Mouse (Mus musculus) neural tube, embryonic 12.5 days (tissue): ENCODE results near the gene Hamp. TPM values are rescaled to one million over a fixed set of nuclear protein-coding genes. Genes with fewer than 3 reads are reported as not detected.
A peak's percentile ranks its signal among the peaks of the same experiment; 100 is the strongest.

Experiments
- ATAC-seq: fragments of 200-750 bp; cut with Nextera tagmentation; 2 replicates; pipeline ENCODE4 v1.8.0; 2017; ENCODE audit warnings: low read depth, mild to moderate bottlenecking, moderate TSS enrichment, moderate library complexity; ENCODE audit not compliant: low FRiP score
- H3K27ac ChIP-seq: fragments of 300-500 bp; sonication (generic); 2 replicates; pipeline ENCODE4 v1.5.1; 2016
- H3K27me3 ChIP-seq: fragments of 300-500 bp; sonication (generic); replicated peaks from 2 replicates; pipeline ENCODE4 v1.6.1; 2016; ENCODE audit warnings: mild to moderate bottlenecking
- H3K36me3 ChIP-seq: fragments of 300-500 bp; sonication (generic); 2 replicates; pipeline ENCODE4 v1.6.1; 2016; ENCODE audit warnings: mild to moderate bottlenecking
- H3K4me1 ChIP-seq: fragments of 300-500 bp; sonication (generic); 2 replicates; pipeline ENCODE4 v1.6.1; 2016
- H3K4me2 ChIP-seq: fragments of 300-500 bp; sonication (generic); replicated peaks from 2 replicates; pipeline ENCODE4 v1.6.1; 2016; ENCODE audit warnings: mild to moderate bottlenecking
- H3K4me3 ChIP-seq: fragments of 300-500 bp; sonication (generic); 2 replicates; pipeline ENCODE4 v1.5.1; 2016
- H3K9ac ChIP-seq: fragments of 300-500 bp; sonication (generic); 2 replicates; pipeline ENCODE4 v1.6.1; 2016; ENCODE audit warnings: mild to moderate bottlenecking
- H3K9me3 ChIP-seq: fragments of 300-500 bp; sonication (generic); 2 replicates; pipeline ENCODE4 v1.6.1; 2016; ENCODE audit warnings: mild to moderate bottlenecking
- WGBS: fragments of 180-500 bp; shearing (Covaris S2); methylation state at CpG from one replicate; pipeline ENCODE4 v1.1.7; 2016; 5-methylcytosine and 5-hydroxymethylcytosine counted together
- polyA plus RNA-seq: library from polyadenylated mRNA; unstranded; fragments of >200 nt; fragmentation: Nextera tagmentation; extraction: Ambion mirVana; gene quantifications from 2 replicates; pipeline ENCODE4 v1.2.1, GENCODE M21; 2016

The Hamp gene
- polyA plus RNA-seq, 1 experiment from 2014 or later: not detected

DNA sequence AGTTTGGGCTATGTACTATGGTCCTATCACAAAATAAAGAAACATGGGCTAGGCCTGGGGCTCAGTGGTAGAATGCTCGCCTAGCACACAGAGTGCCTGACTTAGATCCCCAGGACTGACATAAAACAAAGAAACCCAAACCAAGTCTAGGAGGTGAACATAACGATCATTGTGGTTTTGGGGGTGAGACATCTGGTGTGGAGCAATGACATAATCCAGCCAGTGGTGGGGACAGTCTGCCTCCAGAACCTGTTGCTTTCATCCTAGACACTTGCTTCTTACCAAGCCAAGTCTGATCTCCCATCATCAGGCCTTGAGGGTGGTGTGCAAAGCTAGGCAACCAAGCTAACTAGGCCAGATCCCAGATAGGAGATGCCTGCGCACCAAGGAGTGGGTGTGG is 22.8 kb upstream of the Hamp start:
- Histone ChIP-seq H3K9ac (no peak overlapping the region), H3K4me1 (no peaks in the 10 kb centered on the region), H3K4me2 (no peak overlapping the region), H3K4me3 (no peak overlapping the region), H3K9me3 (no peaks in the 10 kb centered on the region), H3K27me3 (no peaks in the 10 kb centered on the region), H3K27ac (no peak overlapping the region), H3K36me3 (no peaks in the 10 kb centered on the region)
- 85% methylated on average over 3 of the region's 3 CpGs for whole genome bisulfite sequencing
- ATAC-seq: no peak

GRCm38 (mm10) chr7:30965677-30966076 is 21.8 kb upstream of the Hamp start:
- no peak overlapping the region for H3K27ac ChIP-seq
- no peaks in the 10 kb centered on the region for H3K9me3 ChIP-seq
- H3K27me3 ChIP-seq: no peaks in the 10 kb centered on the region
- WGBS: 68% methylated on average over 14 of the region's 14 CpGs
- H3K36me3 ChIP-seq: no peaks in the 10 kb centered on the region
- ATAC-seq: no peak
- no peak overlapping the region for H3K4me2 ChIP-seq
- no peak overlapping the region for H3K4me3 ChIP-seq
- H3K9ac ChIP-seq: no peak overlapping the region
- H3K4me1 ChIP-seq: no peaks in the 10 kb centered on the region

DNA sequence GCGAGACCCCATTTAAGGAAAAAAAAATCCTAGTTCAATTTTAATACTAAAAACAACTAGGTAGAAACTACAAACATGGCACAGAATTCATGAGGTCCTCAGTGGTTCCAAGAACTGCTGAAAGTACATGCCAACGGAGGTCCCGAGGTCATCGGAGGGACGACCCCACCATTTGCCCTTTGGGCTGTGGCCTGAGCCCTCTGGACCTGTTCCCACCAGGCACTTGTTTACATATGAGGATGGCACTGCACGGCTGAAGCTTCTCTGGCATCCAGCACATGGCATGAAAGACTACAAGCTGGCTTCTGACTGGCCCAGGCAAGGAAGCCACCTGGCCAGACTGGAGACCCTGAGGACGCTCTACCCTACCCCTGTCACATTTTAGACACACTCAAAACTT is 20.5 kb upstream of the Hamp start:
- H3K9ac ChIP-seq: no peak overlapping the region
- WGBS: 89% methylated on average over 7 of the region's 7 CpGs
- H3K4me3 ChIP-seq: no peak overlapping the region
- H3K9me3 ChIP-seq: no peaks in the 10 kb centered on the region
- H3K4me2 ChIP-seq: no peak overlapping the region
- H3K27ac ChIP-seq: no peak overlapping the region
- no peaks in the 10 kb centered on the region for H3K27me3 ChIP-seq
- H3K4me1 ChIP-seq: no peaks in the 10 kb centered on the region
- no peak for ATAC-seq
- H3K36me3 ChIP-seq: no peaks in the 10 kb centered on the region

DNA sequence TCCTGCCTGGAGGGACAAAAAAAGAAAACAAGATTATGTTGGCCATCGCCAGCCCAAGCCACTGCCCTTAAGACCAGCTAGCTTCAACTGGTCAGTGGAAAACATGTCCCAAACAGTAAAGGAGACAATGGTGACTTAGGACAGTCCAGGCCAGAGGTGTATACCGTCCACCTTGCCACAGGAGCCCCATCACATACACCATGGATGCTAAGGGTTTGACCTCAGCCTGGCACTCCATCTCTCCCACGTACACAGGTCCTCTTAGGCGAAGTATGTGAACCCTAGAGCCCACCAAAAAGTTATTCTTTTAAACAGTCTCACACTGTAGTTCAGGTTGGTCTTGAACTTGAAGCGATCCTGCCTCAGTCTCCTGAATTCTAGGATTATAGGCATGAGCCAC is 19.0 kb upstream of the Hamp start:
- ATAC-seq: no peak
- Histone ChIP-seq H3K27ac (no peak overlapping the region), H3K4me2 (no peak overlapping the region), H3K4me3 (no peak overlapping the region), H3K36me3 (0 out of 2 replicates have a peak, but pooled peaks cover 5% of the 10 kb centered on the region), H3K27me3 (no peaks in the 10 kb centered on the region), H3K9ac (no peak overlapping the region), H3K9me3 (no peaks in the 10 kb centered on the region), H3K4me1 (peaks cover 9% of the 10 kb centered on the region)
- WGBS: 96% methylated on average over 5 of the region's 5 CpGs

DNA sequence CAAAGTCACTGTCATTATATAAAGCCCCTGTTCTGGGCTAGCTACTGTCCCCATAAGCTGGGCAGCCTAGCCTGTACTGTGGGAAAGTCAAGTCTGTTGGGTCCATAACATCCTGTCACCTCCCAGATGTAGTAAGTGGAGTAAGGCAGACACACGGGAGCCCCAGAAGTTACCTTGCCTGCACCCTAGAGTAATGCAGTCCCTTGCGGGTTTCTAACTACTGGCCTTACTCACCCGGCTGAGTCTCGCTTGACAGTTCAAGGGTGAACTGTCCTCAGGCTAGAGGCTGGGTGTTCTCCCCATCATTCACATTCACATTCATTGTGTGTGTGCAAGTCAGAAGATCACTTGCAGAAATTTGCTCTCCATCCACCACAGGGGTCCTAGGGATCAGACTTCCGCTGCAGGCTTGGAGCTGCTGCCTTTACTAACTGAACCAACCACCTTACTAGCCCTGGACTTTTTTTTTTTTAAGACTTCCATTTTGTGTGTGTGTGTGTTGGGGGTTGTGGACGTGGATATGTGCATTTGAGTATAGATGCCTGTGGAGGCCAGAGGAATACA is 16.0 kb upstream of the Hamp start:
- WGBS: 86% methylated on average over 6 of the region's 6 CpGs
- peaks cover 9% of the 10 kb centered on the region; the same call in 1 of the 2 replicates for H3K36me3 ChIP-seq
- no peak for ATAC-seq

DNA sequence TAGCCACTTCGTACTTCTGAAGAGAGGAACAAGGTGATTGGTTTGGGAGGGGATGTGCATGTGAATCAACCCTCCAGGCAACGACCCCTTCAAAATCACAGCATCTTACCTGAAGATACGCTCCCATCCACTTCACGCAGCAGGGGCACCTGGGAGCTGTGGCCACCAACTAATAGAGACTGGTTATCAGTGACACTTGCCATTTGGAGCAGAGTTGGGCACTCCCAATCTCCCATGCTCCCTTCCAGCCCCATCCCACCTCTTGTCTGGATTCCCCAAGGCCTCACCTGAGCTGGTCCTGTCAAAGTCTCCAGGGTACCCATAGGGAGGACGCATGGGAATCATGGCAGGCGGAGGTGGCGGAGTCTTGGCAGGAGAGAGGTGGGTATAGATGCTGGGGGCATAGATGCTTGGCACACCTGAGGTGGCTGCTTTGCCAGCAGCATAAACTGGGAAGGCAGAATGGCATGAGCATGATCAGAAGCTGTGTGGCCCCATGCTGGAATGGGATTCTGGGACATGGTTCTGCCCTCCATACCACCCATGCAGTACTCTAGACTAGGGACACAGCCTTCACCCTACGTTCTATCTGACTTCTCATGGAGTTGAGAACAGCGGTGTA is 15.1 kb upstream of the Hamp start:
- 96% methylated on average over 9 of the region's 9 CpGs for WGBS
- H3K27ac ChIP-seq: no peak overlapping the region
- H3K36me3 ChIP-seq: peaks cover 18% of the 10 kb centered on the region
- no peak overlapping the region for H3K4me2 ChIP-seq
- no peak overlapping the region for H3K4me3 ChIP-seq
- H3K4me1 ChIP-seq: peaks cover 22% of the 10 kb centered on the region
- no peaks in the 10 kb centered on the region for H3K27me3 ChIP-seq
- no peaks in the 10 kb centered on the region for H3K9me3 ChIP-seq
- ATAC-seq: no peak
- H3K9ac ChIP-seq: no peak overlapping the region

More for the DNA sequence above, 16.0 kb upstream of the Hamp start:
- Histone ChIP-seq H3K27me3 (no peaks in the 10 kb centered on the region), H3K4me2 (no peak overlapping the region), H3K4me3 (no peak overlapping the region), H3K9me3 (no peaks in the 10 kb centered on the region), H3K4me1 (peaks cover 22% of the 10 kb centered on the region), H3K9ac (no peak overlapping the region), H3K27ac (no peak overlapping the region)

GRCm38 (mm10) chr7:30958109-30958865 is 14.5 kb upstream of the Hamp start:
- peak overlapping the region; percentile 92 for H3K4me2 ChIP-seq
- peak overlapping the region; percentile 98 for H3K9ac ChIP-seq
- 67% methylated on average over 28 of the region's 28 CpGs for WGBS
- peak overlapping the region; percentile 100 for H3K4me3 ChIP-seq
- H3K36me3 ChIP-seq: peaks cover 25% of the 10 kb centered on the region
- H3K9me3 ChIP-seq: no peaks in the 10 kb centered on the region
- no peak for ATAC-seq
- no peak overlapping the region for H3K27ac ChIP-seq
- H3K4me1 ChIP-seq: peaks cover 22% of the 10 kb centered on the region
- no peaks in the 10 kb centered on the region for H3K27me3 ChIP-seq

GRCm38 (mm10) chr7:30957367-30957783 is 13.5 kb upstream of the Hamp start:
- peak overlapping the region; percentile 98 for H3K9ac ChIP-seq

DNA sequence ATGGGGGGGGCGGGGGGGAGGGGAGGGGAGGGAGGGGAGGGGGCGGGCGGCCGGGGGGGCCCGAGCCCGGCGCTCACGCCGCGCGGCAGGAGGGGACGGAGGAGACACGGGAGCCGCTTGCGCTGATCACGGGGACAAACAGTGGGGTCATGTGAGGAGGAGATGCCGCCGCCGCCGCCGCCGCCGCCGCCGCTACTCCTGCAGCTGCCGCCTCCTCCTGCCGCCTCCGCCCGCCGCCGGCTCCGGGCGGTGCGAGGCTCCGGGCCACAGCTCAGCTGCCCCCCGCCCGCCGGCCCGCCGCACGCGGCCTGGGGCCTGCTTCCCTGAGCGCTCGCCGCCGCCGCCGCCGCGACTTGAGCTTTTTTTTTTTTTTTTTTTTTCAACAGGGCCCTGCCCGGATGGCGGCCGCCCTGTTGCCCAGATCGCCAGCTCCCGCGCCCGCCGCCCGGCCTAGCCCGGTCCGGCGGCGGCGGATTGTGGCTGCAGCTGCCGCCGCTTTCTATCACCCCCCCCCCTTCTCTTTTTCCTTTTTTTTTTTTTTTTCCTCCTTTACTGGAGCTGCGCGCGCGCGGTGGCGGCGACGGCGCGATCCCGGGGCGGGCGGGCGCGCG is 13.0 kb upstream of the Hamp start, which contains the start of gene Usf2:
TSS of gene Usf2 (minus strand) at position 48 of the 611 bp plus-strand sequence.
- peak within 1 kb of the TSS; percentile 100 for H3K4me3 ChIP-seq
- 2% methylated on average over 32 of the region's 82 CpGs for WGBS
- H3K4me1 ChIP-seq: peaks cover 22% of the 10 kb centered on the region
- peaks cover 39% of the 10 kb centered on the region for H3K36me3 ChIP-seq
- peak within 1 kb of the TSS; percentile 92 for H3K4me2 ChIP-seq
- H3K27me3 ChIP-seq: no peaks in the 10 kb centered on the region
- peak; percentile 48 for ATAC-seq
- peak within 1 kb of the TSS; percentile 98 for H3K9ac ChIP-seq
- no peaks in the 10 kb centered on the region for H3K9me3 ChIP-seq
- H3K27ac ChIP-seq: peak within 1 kb of the TSS; percentile 96

More at GRCm38 (mm10) chr7:30957367-30957783, 13.5 kb upstream of the Hamp start:
- Histone ChIP-seq H3K36me3 (peaks cover 34% of the 10 kb centered on the region), H3K4me2 (peak overlapping the region; percentile 92), H3K27me3 (no peaks in the 10 kb centered on the region), H3K9me3 (no peaks in the 10 kb centered on the region), H3K27ac (peak overlapping the region; percentile 96), H3K4me3 (peak overlapping the region; percentile 100), H3K4me1 (peaks cover 22% of the 10 kb centered on the region)
- WGBS: under 1% methylated on average over 43 of the region's 43 CpGs
- ATAC-seq: peak; percentile 42

DNA sequence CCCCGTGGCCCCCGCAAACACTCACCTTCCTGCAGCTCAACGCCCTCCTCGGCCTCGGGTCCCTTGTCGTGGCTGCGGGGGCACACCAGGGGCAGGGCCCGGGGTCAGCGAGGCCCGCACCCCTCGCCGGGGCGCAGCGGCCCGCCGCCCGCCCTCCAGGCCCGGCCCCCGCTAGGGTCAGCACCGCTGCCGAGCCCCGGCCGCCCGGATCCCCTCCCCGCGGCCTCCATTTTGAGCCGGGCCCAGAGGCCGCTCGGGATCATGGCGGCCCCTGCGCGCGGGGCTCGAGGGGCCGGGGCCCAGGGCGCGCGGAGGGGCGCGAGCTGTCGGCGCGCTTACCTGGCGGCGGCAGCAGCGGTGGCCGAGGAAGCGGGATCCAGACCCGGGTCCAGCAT is 12.5 kb upstream of the Hamp start:
- Histone ChIP-seq H3K36me3 (peaks cover 43% of the 10 kb centered on the region), H3K9me3 (no peaks in the 10 kb centered on the region), H3K27me3 (no peaks in the 10 kb centered on the region), H3K27ac (peak overlapping the region; percentile 96), H3K4me2 (peak overlapping the region; percentile 92), H3K9ac (peak overlapping the region; percentile 98), H3K4me1 (peaks cover 22% of the 10 kb centered on the region), H3K4me3 (peak overlapping the region; percentile 100)
- peak; percentile 57 for ATAC-seq
- under 1% methylated on average over 45 of the region's 49 CpGs for WGBS

DNA sequence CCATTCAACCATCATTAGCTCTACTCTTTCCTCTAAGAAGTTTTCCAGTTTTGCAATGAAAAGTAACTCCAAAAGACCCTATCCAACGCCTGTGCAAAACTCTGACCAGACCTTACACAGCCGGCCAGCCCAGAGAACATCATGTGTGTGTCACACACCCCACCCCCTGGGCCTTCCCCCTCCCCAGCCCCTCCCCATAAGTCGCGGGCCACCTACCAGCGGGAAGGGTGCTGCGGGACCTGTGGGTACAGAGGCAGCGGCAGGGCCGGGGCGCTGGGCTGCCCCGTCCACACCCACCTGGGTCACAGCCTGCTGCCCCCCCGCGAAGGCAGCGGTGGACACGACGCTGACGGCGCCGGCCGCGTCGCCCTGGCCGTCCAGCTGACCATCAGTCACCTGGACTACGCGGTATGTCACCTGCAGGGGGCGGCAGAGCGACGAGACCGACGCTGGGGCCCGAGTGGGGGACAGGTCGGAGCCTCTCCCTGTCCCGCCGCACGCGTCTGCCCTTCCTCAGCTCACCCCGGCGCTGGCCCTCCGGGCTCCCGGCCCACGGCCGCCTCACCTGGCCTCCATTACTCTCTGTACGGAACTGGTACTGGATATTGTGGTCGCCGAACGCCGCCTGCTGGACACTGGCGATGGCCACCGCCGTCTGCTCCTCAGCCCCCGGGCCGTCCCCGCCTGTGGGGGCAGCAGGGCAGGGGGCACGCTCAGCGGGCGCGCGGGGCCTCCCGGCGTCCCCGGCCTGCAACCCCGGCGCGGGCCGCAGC is 11.9 kb upstream of the Hamp start:
- peak; percentile 69 for ATAC-seq
- Histone ChIP-seq H3K27me3 (no peaks in the 10 kb centered on the region), H3K36me3 (peaks cover 48% of the 10 kb centered on the region), H3K9me3 (no peaks in the 10 kb centered on the region), H3K4me1 (peaks cover 22% of the 10 kb centered on the region), H3K9ac (peak overlapping the region; percentile 98), H3K27ac (peak overlapping the region; percentile 96), H3K4me2 (peak overlapping the region; percentile 92), H3K4me3 (peak overlapping the region; percentile 100)
- under 1% methylated on average over 64 of the region's 64 CpGs for WGBS
